Mouse (Mus musculus) bone marrow macrophage, adult 2 months (primary cell): Measurements from ENCODE around the gene Stox2. TPM values are rescaled to one million over a fixed set of nuclear protein-coding genes. Genes with fewer than 3 reads are reported as not detected.

ENCODE experiments used
- H3K27ac ChIP-seq: 2 replicates; pipeline ENCODE4 v1.5.1; 2012; ENCODE audit warnings: low read depth, low read length; ENCODE audit not compliant: insufficient read depth
- H3K4me1 ChIP-seq: 2 replicates; pipeline ENCODE4 v1.6.1; 2012; ENCODE audit warnings: low read length; ENCODE audit not compliant: control insufficient read depth, insufficient read depth
- H3K4me3 ChIP-seq: 2 replicates; pipeline ENCODE4 v1.5.1; 2012; ENCODE audit warnings: mild to moderate bottlenecking, low read length, moderate library complexity; ENCODE audit not compliant: insufficient read depth
- CTCF ChIP-seq: IDR thresholded peaks from 2 replicates; pipeline ENCODE4 v1.5.1; 2012; ENCODE audit warnings: low read depth, mild to moderate bottlenecking, low read length, moderate library complexity
- POLR2A ChIP-seq: IDR thresholded peaks from 2 replicates; pipeline ENCODE4 v1.6.1; 2012; ENCODE audit warnings: mild to moderate bottlenecking, low read depth, low read length, borderline replicate concordance
- polyA plus RNA-seq: library from polyadenylated mRNA; stranded (reverse); fragments of >200 nt; gene quantifications from 2 replicates; pipeline ENCODE4 v1.2.4, GENCODE M21; 2012; ENCODE audit not compliant: missing spikeins, insufficient read depth, insufficient read length

The Stox2 gene
- polyA plus RNA-seq, 1 experiment, result 0.12 TPM

DNA sequence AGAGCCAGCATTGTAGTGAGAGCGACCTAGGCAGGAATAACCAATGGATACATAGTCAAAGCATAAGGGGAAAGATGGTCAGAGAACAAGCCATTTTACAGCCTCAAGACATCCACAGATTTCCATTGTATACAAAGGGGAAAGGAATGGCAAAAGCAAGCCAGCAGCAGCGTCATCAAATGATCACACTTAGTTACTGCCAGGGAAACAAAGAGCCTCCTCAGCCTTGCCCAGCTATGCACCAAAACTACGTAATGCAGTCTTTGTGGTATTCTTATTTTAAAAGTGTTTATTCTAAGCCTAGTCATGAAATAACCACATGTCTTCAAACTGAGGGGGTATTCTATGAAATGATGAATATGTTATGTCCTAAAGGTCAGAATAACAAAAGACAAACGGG lies 201.0 kb downstream of the Stox2 start:
- Histone ChIP-seq H3K4me1 (no peaks in the 10 kb centered on the region), H3K4me3 (no peak overlapping the region), H3K27ac (no peak overlapping the region)
- TF ChIP-seq POLR2A (no peak), CTCF (no peak)

DNA sequence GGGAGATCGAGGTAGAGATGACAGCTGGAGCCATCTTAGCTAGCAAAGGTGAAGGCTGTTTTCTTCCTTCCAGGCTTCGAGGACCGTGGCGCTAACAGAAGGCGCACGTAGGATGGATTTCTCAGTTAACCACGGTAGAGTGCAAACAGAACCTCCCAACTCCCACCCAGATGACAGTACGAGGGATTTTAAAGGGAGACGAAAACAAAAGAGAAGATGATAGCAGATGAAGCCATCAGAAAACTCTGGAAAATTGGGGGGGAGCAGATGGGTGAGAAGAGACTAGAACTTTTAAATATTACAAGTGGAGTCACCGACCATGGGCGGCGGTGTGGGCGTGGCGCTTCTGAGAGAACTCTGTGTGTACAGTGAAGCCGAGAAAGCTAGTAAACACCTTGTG lies 202.0 kb downstream of the Stox2 start:
- Histone ChIP-seq H3K27ac (no peak overlapping the region), H3K4me3 (no peak overlapping the region), H3K4me1 (no peaks in the 10 kb centered on the region)
- TF ChIP-seq POLR2A (no peak), CTCF (no peak)

DNA sequence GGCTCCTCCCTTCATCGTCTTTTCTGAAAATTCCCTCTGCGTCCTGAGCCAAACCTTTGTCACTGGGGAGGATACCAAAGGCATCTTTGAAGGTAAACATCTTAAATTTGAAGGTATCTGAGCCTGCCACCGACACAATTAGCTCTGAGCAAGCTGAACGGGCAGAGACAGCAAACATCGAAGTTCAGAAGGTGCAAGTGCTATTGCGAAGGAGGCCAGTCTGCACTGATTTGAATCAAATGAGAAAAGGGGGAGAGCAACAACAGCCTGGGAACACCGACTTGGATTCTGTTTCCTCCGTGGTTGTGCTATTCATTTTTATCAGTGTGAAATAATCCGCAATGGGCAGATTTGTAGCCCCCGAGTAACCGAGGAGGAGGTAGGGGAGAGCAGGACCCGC lies 202.5 kb downstream of the Stox2 start:
- TF ChIP-seq POLR2A (no peak), CTCF (no peak)
- H3K27ac ChIP-seq, result no peak overlapping the region

DNA sequence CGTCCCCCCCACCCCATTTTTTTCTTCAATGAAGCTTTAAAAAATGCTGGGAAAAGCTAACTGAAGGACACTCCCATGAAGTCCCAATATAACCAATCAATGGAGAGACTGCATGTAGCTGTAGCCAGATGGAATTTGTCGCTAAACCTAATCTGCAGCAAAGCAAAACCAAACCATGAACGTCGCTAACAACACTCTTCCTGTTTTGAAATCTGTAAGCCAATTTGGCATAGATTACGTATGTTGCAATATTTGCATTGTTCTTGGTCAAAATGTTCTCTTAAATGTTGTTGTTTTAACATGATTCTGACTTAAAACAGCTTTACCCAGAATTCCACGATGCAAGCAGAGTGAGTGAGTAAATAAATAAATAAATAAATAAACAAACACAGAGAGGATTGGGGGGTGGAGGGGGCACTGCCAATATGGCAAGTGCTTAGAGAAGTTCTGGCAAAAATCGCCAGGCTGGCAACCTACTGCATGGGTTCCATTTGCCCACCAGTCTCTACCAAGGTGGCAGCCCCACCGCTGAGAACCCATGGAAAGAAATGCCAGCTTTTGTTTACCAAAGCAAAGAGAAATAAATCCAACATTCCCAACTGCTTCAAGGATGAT lies 203.0 kb downstream of the Stox2 start:
- TF ChIP-seq POLR2A (no peak), CTCF (no peak)
- no peak overlapping the region for H3K27ac ChIP-seq
- peak overlapping the region; percentile 5; the same call in 1 of the 2 replicates for H3K4me3 ChIP-seq
- no peaks in the 10 kb centered on the region for H3K4me1 ChIP-seq

More for the DNA sequence above, 202.5 kb downstream of the Stox2 start:
- no peak overlapping the region for H3K4me3 ChIP-seq
- no peaks in the 10 kb centered on the region for H3K4me1 ChIP-seq

DNA sequence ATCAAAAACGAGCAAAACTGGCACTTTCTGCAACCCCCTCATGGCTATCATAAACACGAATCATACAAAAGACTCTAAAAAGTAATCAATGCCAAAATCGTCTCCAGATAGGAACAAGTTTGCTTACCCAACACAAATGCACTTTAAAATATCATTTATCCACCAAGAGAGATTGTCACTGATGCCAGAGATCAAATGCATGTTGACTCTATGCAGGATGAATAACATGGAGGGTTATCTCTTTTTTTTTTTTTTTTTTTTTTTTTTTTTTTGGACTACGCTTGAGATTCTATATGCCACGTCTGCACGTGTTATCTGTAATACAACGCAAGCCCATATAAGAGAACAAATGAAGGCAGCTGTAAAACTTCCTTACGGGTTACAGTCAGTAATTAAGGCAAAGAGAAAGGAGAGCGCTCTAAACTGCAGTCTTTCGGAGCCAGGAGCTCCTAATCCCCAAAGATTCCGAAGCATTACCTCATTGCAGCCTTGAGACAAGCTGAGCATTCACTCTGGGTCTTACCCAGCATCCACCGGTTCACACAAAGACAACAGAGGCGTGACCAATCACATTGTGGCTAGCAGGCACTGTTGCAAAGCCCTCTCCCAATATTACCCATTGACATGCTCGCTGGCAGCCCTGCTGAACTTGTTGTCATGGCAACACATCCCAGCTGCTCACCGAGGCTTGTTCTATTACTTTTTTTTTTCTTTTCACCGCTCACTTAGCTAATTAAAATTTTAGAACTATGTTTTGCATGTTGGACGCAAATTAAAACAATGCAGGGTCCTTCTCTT lies 203.8 kb downstream of the Stox2 start:
- Histone ChIP-seq H3K4me3 (no peak overlapping the region; the same call in 1 of the 2 replicates), H3K27ac (no peak overlapping the region), H3K4me1 (no peaks in the 10 kb centered on the region)
- TF ChIP-seq CTCF, result no peak
- TF ChIP-seq POLR2A, result no peak

DNA sequence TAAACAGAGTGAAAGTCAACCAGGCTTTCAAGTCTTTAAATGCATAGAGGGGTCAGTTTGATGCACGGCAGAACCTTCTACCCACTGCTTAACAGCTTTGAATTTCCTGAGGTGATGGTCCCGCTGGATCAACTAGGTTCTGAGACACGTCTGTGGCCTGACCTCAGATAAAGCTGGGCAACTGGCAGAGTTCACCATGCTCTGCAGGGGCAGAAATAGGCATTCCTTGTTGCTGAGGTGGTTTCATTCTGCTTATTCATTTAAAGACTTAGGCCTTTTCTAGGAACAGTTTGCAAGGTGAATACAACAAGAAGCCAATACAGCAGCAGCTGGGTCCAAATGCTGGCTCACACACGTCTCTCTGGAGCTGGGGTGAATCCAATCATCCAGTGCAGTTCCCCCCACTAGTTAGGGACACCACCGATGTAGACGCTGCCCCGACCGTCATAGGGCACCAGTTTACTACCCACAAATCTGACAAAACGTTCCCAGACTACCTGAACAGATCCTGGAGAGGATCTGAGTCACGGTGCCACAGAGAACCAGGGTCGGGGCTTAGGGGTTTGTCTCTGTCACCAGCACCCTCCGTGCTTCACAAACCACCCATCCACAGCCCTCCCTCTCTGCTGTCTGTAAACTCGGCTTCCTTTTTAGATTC lies 204.6 kb downstream of the Stox2 start:
- Histone ChIP-seq H3K4me1 (no peaks in the 10 kb centered on the region), H3K4me3 (no peak overlapping the region)

DNA sequence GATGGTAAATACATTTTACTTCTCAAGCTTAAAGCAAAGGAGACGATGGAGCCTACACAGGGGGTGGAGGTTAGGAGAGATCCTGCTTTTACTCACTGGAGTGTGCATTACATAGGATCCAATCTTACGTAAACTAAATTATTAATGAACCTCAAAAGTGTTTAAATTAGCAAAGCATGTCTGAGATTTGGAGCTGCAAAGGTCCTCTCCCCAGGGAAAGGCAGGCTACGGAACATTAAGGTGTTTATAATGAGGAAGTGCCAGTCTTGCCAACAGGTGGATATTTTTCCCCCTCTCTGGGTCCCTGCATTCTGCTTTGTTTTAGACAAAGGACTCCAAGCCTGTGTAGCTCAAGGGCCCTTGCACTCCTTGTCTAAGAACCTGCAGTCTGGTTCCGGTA lies 205.3 kb downstream of the Stox2 start:
- no peak for TF ChIP-seq CTCF
- no peak for TF ChIP-seq POLR2A
- Histone ChIP-seq H3K4me3 (no peak overlapping the region), H3K27ac (no peak overlapping the region), H3K4me1 (no peaks in the 10 kb centered on the region)

More for the DNA sequence above, 204.6 kb downstream of the Stox2 start:
- H3K27ac ChIP-seq, result no peak overlapping the region
- TF ChIP-seq POLR2A, result no peak
- no peak for TF ChIP-seq CTCF

DNA sequence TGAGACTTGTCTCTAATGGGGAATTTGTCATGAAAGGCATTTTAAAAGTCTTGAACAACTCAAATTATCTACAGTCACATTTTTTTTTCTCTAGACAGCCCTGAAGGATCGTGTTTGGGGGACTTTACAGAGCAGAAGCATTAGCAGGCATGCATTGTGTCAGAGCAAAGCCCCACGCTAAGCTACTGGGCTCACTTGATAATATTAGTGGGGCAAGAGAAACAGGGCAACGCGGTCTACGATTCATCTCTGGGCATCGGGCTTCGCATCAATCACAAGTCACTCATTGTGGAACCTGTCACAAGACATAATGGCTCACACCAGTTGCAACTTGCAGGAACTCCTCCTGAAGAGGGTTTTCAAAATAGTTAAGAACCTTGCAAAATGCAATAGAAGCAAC lies 205.9 kb downstream of the Stox2 start:
- no peaks in the 10 kb centered on the region for H3K4me1 ChIP-seq
- H3K27ac ChIP-seq, result no peak overlapping the region
- H3K4me3 ChIP-seq, result no peak overlapping the region
- TF ChIP-seq POLR2A (no peak), CTCF (no peak)

DNA sequence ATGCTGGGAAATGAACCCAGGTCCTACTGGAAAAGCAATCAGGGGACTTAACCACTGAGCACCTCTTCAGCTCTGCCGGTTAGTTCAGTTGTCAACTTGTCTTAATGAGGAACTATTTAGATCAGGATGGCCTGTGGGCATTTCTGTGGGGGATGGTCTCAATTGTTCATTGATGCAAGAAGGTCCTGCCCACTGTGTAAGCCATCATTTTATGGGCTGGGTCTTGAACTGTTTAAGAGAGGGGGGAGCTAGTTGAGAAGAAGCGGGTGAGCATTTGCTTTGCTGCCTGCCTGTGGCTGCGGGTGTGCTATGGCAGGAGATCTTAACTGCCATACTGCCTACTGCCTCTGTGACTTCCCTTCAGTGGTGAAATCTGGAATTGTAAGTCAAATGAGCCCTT lies 214.1 kb downstream of the Stox2 start:
- Histone ChIP-seq H3K4me3 (no peak overlapping the region), H3K4me1 (no peaks in the 10 kb centered on the region), H3K27ac (no peak overlapping the region)
- TF ChIP-seq POLR2A (no peak), CTCF (no peak)

DNA sequence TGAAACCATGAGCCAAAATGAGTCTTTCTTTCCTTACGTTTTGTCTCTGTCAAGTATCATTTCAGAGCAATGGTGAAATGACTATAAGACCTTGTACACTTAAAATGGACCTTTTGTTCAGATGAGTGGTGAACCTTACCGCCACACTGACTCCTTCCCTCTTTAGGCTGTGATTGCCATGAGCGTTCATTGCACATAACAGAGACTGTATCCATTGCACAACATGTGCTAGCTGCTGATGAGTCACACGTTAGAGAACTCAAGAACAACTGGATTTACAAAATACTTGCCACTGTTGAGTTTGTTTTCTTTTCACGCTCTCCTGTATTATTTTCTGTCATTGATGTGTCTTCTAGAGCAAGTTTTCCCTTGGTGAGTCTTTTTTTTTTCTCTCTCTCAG lies 216.1 kb downstream of the Stox2 start:
- no peak overlapping the region for H3K27ac ChIP-seq
- H3K4me3 ChIP-seq, result no peak overlapping the region
- H3K4me1 ChIP-seq, result no peaks in the 10 kb centered on the region
- TF ChIP-seq POLR2A (no peak), CTCF (no peak)
